Mouse (Mus musculus) forebrain, embryonic 14.5 days (tissue): ENCODE measurements around the gene Pgap2. TPM values are rescaled to one million over a fixed set of nuclear protein-coding genes. Genes with fewer than 3 reads are reported as not detected.

Experiments
- ATAC-seq: fragments of 200-750 bp; cut with Nextera tagmentation; 2 replicates; pipeline ENCODE4 v1.8.0; 2017; ENCODE audit warnings: mild to moderate bottlenecking, moderate library complexity
- DNase-seq: peaks from one replicate; pipeline ENCODE4 v3.0.0-alpha.2; 2015; ENCODE audit warnings: low spot score
- H3K27ac ChIP-seq: fragments of 300-500 bp; sonication (generic); 2 replicates; pipeline ENCODE4 v1.5.1; 2014; ENCODE audit warnings: low read depth, mild to moderate bottlenecking, control low read depth, low read length, moderate library complexity
- H3K27me3 ChIP-seq: fragments of 300-500 bp; sonication (generic); replicated peaks from 2 replicates; pipeline ENCODE4 v1.6.1; 2014; ENCODE audit warnings: low read length, control low read depth, mixed read lengths; ENCODE audit not compliant: control insufficient read depth, insufficient read depth
- H3K36me3 ChIP-seq: fragments of 300-500 bp; sonication (generic); 2 replicates; pipeline ENCODE4 v1.6.1; 2014; ENCODE audit warnings: low read length, control low read depth; ENCODE audit not compliant: control insufficient read depth, insufficient read depth
- H3K4me1 ChIP-seq: fragments of 300-500 bp; sonication (generic); 2 replicates; pipeline ENCODE4 v1.6.1; 2014; ENCODE audit warnings: antibody characterized with exemption, low read length, control low read depth; ENCODE audit not compliant: control insufficient read depth, insufficient read depth
- H3K4me2 ChIP-seq: fragments of 300-500 bp; sonication (generic); 2 replicates; pipeline ENCODE4 v1.6.1; 2014; ENCODE audit warnings: mild to moderate bottlenecking, control low read depth, low read length
- H3K4me3 ChIP-seq: fragments of 300-500 bp; sonication (generic); 2 replicates; pipeline ENCODE4 v1.5.1; 2014; ENCODE audit warnings: low read depth, low read length, control low read depth
- H3K9ac ChIP-seq: fragments of 300-500 bp; sonication (generic); 2 replicates; pipeline ENCODE4 v1.6.1; 2014; ENCODE audit warnings: mild to moderate bottlenecking, low read length, control low read depth, moderate library complexity
- H3K9me3 ChIP-seq: fragments of 300-500 bp; sonication (generic); replicated peaks from 2 replicates; pipeline ENCODE4 v1.6.1; 2016; ENCODE audit warnings: low read length, control low read depth, mixed read lengths; ENCODE audit not compliant: control insufficient read depth
- WGBS: fragments of 180-500 bp; shearing (Covaris S2); extraction: QIAGEN DNeasy Blood & Tissue Kit; methylation state at CpG from one replicate; pipeline ENCODE4 v1.1.7; 2014; 5-methylcytosine and 5-hydroxymethylcytosine counted together
- polyA plus RNA-seq: library from polyadenylated mRNA; unstranded; fragments of >200 nt; fragmentation: Nextera tagmentation; extraction: Ambion mirVana; gene quantifications from 2 replicates; pipeline ENCODE4 v1.2.1, GENCODE M21; 2014

The Pgap2 gene
- polyA plus RNA-seq, 1 experiment from 2014 or later, result 54.1 TPM

DNA sequence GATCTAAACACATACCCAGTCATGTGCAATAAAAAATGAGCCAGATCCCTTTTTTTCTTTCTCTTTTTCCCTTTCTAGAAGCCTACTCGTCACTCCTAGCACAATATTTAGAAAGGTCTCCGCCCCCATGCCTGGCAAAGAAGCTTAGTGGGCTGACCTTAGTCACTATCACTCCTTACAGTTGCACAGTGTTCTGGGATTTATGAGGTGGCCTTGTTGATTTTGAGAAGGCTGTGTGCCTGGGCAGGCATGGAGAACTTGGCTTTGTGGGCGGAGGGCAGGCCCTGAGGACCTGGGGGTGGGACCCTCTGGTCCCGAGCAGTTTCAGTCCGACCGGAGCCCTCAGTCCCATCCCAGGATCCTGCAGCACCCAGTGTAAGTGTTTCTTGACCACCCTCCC is 19.8 kb downstream of the Pgap2 start:
- Histone ChIP-seq H3K27me3 (no peaks in the 10 kb centered on the region), H3K4me1 (no peaks in the 10 kb centered on the region), H3K36me3 (peaks cover 8% of the 10 kb centered on the region; the same call in 1 of the 2 replicates), H3K4me2 (no peak overlapping the region), H3K27ac (no peak overlapping the region), H3K9me3 (no peaks in the 10 kb centered on the region), H3K4me3 (no peak overlapping the region), H3K9ac (no peak overlapping the region)
- 91% methylated on average over 6 of the region's 6 CpGs for WGBS
- DNase-seq (no peak), ATAC-seq (no peak)

DNA sequence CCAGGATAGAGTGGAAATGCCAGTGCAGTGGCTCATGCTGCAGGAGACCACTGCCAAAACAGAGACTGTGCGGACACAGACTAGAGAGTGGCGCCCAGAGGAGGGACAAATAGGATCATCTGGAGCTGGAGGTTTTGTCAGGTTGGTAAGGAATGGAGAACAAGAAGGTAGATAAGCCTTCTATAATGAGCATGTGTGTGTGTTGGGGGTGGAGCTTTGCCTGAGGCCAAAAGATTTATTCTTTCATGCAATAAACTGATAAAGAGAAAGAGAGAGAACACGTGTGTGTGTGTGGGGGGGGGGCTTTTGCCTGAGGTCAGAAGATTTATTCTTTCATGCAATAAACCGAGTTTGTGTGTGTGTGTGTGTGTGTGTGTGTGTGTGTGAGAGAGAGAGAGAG is 23.1 kb downstream of the Pgap2 start:
- H3K4me3 ChIP-seq, result no peak overlapping the region
- no peak overlapping the region for H3K27ac ChIP-seq
- peaks cover 33% of the 10 kb centered on the region for H3K36me3 ChIP-seq
- H3K9ac ChIP-seq, result no peak overlapping the region
- WGBS, result 81% methylated on average over 4 of the region's 4 CpGs
- no peaks in the 10 kb centered on the region for H3K9me3 ChIP-seq
- no peak overlapping the region for H3K4me2 ChIP-seq
- ATAC-seq (no peak), DNase-seq (no peak)
- H3K27me3 ChIP-seq, result no peaks in the 10 kb centered on the region
- H3K4me1 ChIP-seq, result no peaks in the 10 kb centered on the region

DNA sequence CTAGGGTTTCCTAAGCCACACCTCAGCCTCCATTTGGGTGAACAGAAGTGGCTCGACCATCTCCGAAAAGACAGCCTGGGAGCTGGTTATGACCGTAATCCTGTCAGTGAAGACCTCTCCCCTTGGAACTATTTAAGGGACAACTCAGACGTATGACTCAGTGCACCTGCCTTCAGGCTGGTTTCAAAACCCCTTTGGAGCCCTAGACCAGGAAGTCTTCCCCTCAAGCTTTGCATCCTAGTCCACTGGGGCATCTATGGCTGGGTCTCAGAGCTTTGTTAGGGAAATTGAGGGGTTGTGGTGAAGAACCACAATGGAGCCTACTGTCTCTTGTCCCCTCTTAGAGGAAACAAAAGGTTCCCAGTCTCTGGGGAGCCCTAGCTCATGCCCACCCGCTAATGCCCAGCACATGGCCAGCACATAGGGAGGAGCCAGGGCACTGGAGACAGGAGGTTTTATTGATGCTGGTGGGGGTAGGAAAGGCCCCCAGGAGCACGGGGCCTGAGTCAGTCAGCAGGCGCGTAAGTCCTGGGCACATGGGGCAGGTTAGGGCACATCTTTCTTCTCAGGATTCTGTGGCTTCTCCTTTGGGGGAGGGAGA is 28.8 kb downstream of the Pgap2 start:
- Histone ChIP-seq H3K27me3 (no peaks in the 10 kb centered on the region), H3K4me1 (no peaks in the 10 kb centered on the region), H3K4me2 (no peak overlapping the region), H3K9ac (no peak overlapping the region), H3K27ac (no peak overlapping the region), H3K9me3 (no peaks in the 10 kb centered on the region), H3K4me3 (no peak overlapping the region), H3K36me3 (peaks cover 54% of the 10 kb centered on the region)
- WGBS, result 92% methylated on average over 8 of the region's 8 CpGs
- ATAC-seq (no peak), DNase-seq (no peak)

DNA sequence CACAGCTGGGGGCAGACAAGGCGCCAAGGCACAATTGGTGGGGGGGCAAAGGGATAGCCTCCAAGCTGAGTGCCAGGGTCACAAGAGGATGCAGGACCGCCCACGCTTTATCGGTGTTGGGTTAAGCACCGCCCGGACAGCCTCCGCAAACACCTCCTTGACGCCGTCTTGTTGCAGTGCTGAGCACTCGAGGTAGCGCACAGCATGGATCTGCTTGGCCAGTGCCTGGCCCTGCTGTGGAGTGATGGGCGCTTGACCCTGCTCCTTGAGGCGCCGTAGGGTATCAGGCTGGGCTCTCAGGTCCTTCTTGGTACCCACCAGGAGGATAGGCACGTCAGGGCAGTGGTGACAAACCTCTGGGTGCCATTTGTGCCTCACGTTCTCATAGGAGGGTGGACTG is 29.6 kb downstream of the Pgap2 start:
- DNase-seq (no peak), ATAC-seq (no peak)
- Histone ChIP-seq H3K27me3 (no peaks in the 10 kb centered on the region), H3K36me3 (peaks cover 54% of the 10 kb centered on the region), H3K4me1 (no peaks in the 10 kb centered on the region), H3K9ac (no peak overlapping the region), H3K27ac (no peak overlapping the region), H3K4me3 (no peak overlapping the region), H3K4me2 (no peak overlapping the region), H3K9me3 (no peaks in the 10 kb centered on the region)
- WGBS, result 95% methylated on average over 16 of the region's 16 CpGs

DNA sequence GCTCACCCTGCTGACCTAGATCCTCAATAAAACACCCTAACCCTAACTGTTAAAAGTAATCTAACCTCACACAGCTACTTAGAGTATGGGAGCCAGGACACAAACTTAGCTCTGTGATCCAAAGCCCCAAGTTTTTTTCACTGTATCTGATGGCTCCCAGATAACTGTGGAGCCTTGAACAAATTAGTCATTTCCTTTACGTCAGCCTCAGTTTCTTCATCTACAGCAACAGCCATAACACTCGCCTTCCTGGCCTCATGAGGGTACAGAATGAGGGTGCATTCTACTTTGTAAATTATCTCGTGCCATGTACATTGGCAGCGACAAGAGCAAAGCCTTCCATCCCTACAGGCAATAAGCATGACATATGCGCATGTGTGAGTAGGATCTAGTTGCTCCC is 32.4 kb downstream of the Pgap2 start:
- peaks cover 36% of the 10 kb centered on the region for H3K36me3 ChIP-seq
- ATAC-seq (no peak), DNase-seq (no peak)
- H3K4me2 ChIP-seq, result no peak overlapping the region
- no peak overlapping the region for H3K4me3 ChIP-seq
- H3K4me1 ChIP-seq, result 0 out of 2 replicates have a peak, but pooled peaks cover 5% of the 10 kb centered on the region
- no peaks in the 10 kb centered on the region for H3K27me3 ChIP-seq
- 88% methylated on average over 5 of the region's 5 CpGs for WGBS
- H3K9me3 ChIP-seq, result no peaks in the 10 kb centered on the region
- H3K27ac ChIP-seq, result no peak overlapping the region
- no peak overlapping the region for H3K9ac ChIP-seq

DNA sequence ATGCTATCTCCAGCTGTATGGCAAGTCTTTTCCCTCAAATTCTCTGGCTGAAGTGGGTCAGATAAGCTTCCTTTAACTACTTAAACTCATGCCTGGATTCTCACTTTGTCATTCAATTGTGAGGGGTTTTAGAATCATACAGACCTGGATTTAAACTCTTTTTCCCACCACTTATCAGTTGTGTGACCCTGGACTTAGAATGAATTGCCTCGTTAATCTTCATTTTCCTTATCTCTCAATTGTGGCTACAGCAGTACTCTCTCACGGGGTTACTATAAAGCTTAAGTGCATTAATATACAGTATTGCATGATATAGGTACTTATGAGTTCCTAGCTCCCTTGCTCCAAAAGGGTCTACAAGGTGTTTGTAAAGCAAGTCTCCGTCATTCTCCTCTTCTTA is 32.9 kb downstream of the Pgap2 start:
- Histone ChIP-seq H3K9ac (no peak overlapping the region), H3K27ac (no peak overlapping the region), H3K36me3 (peaks cover 30% of the 10 kb centered on the region), H3K4me2 (no peak overlapping the region), H3K27me3 (no peaks in the 10 kb centered on the region), H3K4me1 (0 out of 2 replicates have a peak, but pooled peaks cover 5% of the 10 kb centered on the region), H3K4me3 (no peak overlapping the region), H3K9me3 (no peaks in the 10 kb centered on the region)
- DNase-seq (no peak), ATAC-seq (no peak)
- WGBS, result 83% methylated on average over 3 of the region's 3 CpGs

DNA sequence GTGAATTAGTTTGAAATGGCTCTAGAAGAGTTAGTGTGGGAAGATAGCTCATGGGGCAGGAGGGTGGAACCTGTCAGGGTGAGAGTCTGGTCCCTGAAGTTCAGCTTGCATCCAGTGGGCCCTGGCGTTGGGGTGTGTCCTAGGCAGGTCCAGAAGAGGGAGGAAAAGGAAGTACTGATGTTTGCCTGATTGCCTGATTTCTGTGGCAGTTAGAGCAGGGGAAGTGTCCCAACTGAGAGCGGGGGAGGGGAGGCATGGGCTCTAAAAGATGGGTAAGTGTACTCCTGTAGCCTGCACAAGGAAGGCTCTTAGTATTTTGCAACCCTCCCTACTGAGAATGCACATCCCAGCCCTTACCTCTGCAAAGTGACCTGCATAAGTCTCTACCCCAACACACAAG is 33.9 kb downstream of the Pgap2 start:
- no peaks in the 10 kb centered on the region for H3K9me3 ChIP-seq
- H3K4me3 ChIP-seq, result no peak overlapping the region
- no peak overlapping the region for H3K4me2 ChIP-seq
- ATAC-seq (no peak), DNase-seq (no peak)
- H3K9ac ChIP-seq, result no peak overlapping the region
- H3K27ac ChIP-seq, result no peak overlapping the region
- H3K27me3 ChIP-seq, result no peaks in the 10 kb centered on the region
- WGBS, result 89% methylated on average over 2 of the region's 2 CpGs
- peaks cover 8% of the 10 kb centered on the region; the same call in 1 of the 2 replicates for H3K4me1 ChIP-seq
- H3K36me3 ChIP-seq, result peaks cover 21% of the 10 kb centered on the region

DNA sequence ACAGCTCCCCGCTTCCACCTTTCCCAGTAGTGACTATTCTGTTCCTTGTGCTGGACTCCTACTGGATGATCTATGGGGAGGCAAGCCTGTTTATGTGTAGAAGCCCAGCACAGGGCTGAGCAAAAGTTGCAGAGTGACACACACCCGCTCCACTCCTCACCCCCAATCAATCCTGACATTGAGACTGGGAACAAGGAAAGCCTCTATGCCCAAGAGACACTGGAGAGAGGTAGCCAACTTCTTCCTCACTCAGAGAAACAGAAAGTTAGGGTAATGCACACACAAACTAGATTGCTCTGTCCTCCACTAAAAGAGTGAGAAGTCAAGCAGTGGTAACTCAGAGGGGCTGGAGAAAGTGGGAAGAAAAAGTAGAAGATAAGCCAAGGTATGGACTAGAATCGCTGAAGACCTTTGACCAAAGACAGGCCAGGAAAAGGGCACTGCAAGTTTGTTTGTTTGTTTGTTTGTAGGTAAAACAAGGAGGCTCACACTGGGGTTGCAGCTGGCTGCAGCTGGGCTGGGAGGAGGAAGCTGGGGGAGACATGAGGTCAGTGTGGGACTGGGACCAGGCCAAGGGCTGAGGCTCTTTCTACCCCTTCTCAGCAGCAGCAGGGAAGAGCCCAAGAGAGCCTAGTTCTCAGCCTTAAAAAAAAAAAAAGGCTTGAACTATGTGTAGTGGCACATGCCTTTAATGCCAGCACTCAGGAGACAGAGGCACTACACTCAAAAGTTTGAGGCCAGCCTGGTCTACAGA is 35.0 kb downstream of the Pgap2 start:
- no peak overlapping the region for H3K4me2 ChIP-seq
- no peaks in the 10 kb centered on the region for H3K9me3 ChIP-seq
- DNase-seq (no peak), ATAC-seq (no peak)
- 90% methylated on average over 3 of the region's 3 CpGs for WGBS
- peaks cover 10% of the 10 kb centered on the region; the same call in 1 of the 2 replicates for H3K4me1 ChIP-seq
- no peaks in the 10 kb centered on the region for H3K27me3 ChIP-seq
- H3K9ac ChIP-seq, result no peak overlapping the region
- H3K36me3 ChIP-seq, result peaks cover 10% of the 10 kb centered on the region; the same call in 1 of the 2 replicates
- no peak overlapping the region for H3K4me3 ChIP-seq
- H3K27ac ChIP-seq, result no peak overlapping the region

DNA sequence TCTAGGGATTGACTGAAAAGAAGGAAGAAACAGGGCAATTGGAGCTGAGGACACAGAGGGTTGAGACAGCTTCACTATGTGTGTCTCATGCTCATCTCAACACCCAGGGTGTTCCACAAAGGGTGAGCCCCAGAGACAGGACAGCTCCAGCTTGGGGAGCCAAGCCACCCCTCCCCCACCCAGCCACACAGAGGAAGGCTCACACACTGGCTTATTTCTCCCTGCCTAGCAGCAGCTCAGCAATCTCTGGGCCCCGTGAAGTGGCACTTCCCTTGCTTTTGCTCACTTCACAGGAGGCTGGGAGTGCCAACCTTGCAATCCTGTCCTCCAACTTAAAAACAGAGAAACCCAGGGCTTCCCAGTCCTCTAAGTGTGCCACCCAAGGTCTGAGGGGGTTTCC is 35.8 kb downstream of the Pgap2 start:
- WGBS, result 6% methylated on average over 1 of the region's 1 CpGs
- Histone ChIP-seq H3K27me3 (no peaks in the 10 kb centered on the region), H3K4me3 (no peak overlapping the region), H3K4me2 (no peak overlapping the region), H3K4me1 (peaks cover 10% of the 10 kb centered on the region; the same call in 1 of the 2 replicates), H3K9me3 (no peaks in the 10 kb centered on the region), H3K36me3 (peaks cover 2% of the 10 kb centered on the region; the same call in 1 of the 2 replicates), H3K9ac (peak overlapping the region; percentile 29; the same call in 1 of the 2 replicates), H3K27ac (no peak overlapping the region)
- no peak for ATAC-seq
- no peak for DNase-seq
